Mouse (Mus musculus): ENCODE data around the gene Usp10.

GRCm38 (mm10) chr8:119970169-119970568, 60.0 kb downstream of the Usp10 start:
- TF ChIP-seq CTCF (IDR thresholded peaks at IDR 0.05; ENCODE audit: low read depth, low read length): no peak
- no peak for TF ChIP-seq POLR2A (IDR thresholded peaks at IDR 0.05; ENCODE audit: extremely low read depth, insufficient read depth, low read length)
